23 mouse cellular contexts compared by ENCODE assay signal in the genomic region with DNA sequence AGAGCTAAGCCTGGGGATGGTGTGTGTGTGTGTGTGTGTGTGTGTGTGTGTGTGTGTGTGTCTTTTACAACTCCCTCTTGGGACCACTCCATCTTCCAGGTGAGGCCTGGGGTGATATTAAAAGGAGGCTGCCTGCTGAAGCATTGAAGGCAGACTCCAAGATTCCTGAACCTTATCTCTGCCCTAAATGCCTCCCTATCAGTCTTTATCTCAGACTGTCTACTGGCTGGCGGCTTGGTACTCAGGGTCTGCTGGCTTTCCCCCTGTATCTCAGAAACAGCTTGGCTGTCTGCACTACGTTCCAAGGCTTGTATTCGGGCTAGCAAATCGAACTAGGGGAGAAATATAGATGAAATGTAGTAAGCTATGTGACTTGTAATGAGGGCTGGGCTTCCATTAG.
DNase-seq lines count a peak whose midpoint lies in the region; ATAC-seq lines count a peak whose summit lies in the region.
"Had no signal": no experiment of that assay in that cellular context is flagged by ENCODE, and none has a peak within 500 bp of the region (broad histone marks: within the 10 kb centered on the region; RNA-seq: fewer than 3 reads in every experiment).

No protein-coding gene starts in this region.

- H3K4me2 ChIP-seq in heart, embryonic 12.5 days = peak overlapping the region; percentile 65
- H3K4me2 ChIP-seq in liver, embryonic 11.5 days = peak overlapping the region; percentile 51; the same call in 1 of the 2 replicates
- no peak overlapping the region for H3K4me2 ChIP-seq in liver, embryonic 12.5 days
- peak overlapping the region; percentile 19; the same call in 1 of the 2 replicates for H3K4me2 ChIP-seq in limb, embryonic 13.5 days (replicated peaks)
- H3K4me2 ChIP-seq: embryonic facial prominence, embryonic 13.5 days; hindbrain, embryonic 13.5 days had no signal

- no peaks in the 10 kb centered on the region for H3K27me3 ChIP-seq in heart, embryonic 12.5 days (replicated peaks)
- H3K27me3 ChIP-seq in liver, embryonic 11.5 days (replicated peaks; ENCODE audit: control insufficient read depth, insufficient read depth, low read length) = peaks cover 26% of the 10 kb centered on the region
- peaks cover 43% of the 10 kb centered on the region for H3K27me3 ChIP-seq in liver, embryonic 12.5 days (replicated peaks)
- H3K27me3 ChIP-seq in limb, embryonic 13.5 days = peaks cover 40% of the 10 kb centered on the region

- H3K9me3 ChIP-seq in heart, embryonic 12.5 days (replicated peaks) = no peaks in the 10 kb centered on the region
- H3K9me3 ChIP-seq in liver, embryonic 11.5 days (ENCODE audit: control insufficient read depth, low read length) = no peaks in the 10 kb centered on the region
- H3K9me3 ChIP-seq in liver, embryonic 12.5 days (replicated peaks) = no peaks in the 10 kb centered on the region
- H3K9me3 ChIP-seq in limb, embryonic 13.5 days = 0 out of 2 replicates have a peak, but pooled peaks cover 3% of the 10 kb centered on the region
- H3K9me3 ChIP-seq: embryonic facial prominence, embryonic 13.5 days; forebrain, embryonic 12.5 days; G1E; hindbrain, embryonic 13.5 days had no signal

- ATAC-seq in heart, embryonic 12.5 days (ENCODE audit: insufficient number of reproducible peaks, low FRiP score) = 0 out of 2 replicates have a peak, but pooled peaks have one; percentile 15
- ATAC-seq in liver, embryonic 11.5 days (replicated peaks; ENCODE audit: low FRiP score) = no peak
- ATAC-seq in liver, embryonic 12.5 days = no peak; the same call in 1 of the 2 replicates
- no peak for ATAC-seq in limb, embryonic 13.5 days (ENCODE audit: low FRiP score, low read depth)
- ATAC-seq: CD4-positive, CD25-positive, alpha-beta regulatory T cell, adult 4 months; forebrain, embryonic 16.5 days; hindbrain, postnatal 0 days had no signal

- 3% methylated on average over 4 of the region's 4 CpGs for WGBS in heart, embryonic 12.5 days
- 8% methylated on average over 4 of the region's 4 CpGs for WGBS in liver, embryonic 11.5 days
- 17% methylated on average over 4 of the region's 4 CpGs for WGBS in liver, embryonic 12.5 days (ENCODE audit: insufficient replicate concordance)
- WGBS in limb, embryonic 13.5 days = 19% methylated on average over 4 of the region's 4 CpGs

- peak; percentile 20 for DNase-seq in embryo, embryonic 10 days (ENCODE audit: low spot score)
- no peak for DNase-seq in embryo, embryonic 10.5 days (ENCODE audit: low spot score)
- no peak for DNase-seq in heart, postnatal 25 days (ENCODE audit: low spot score)
- DNase-seq in liver, embryonic 11.5 days (ENCODE audit: low spot score) = no peak
- DNase-seq in natural killer cell, adult 2 months (ENCODE audit: low spot score in 2 of 2) = no peak
- DNase-seq: adrenal gland, postnatal 14 days; B cell, adult 2 months; cerebellum, adult 11-12 months; cerebellum, adult 9-10 months; cerebellum, postnatal 25 days; gastrocnemius, postnatal 10 days; heart, adult 2 months; kidney, adult 11 months had no signal

- no peaks in the 10 kb centered on the region for H3K36me3 ChIP-seq in heart, embryonic 12.5 days
- H3K36me3 ChIP-seq in liver, embryonic 11.5 days (ENCODE audit: control insufficient read depth, insufficient read depth, low read length) = no peaks in the 10 kb centered on the region
- no peaks in the 10 kb centered on the region for H3K36me3 ChIP-seq in liver, embryonic 12.5 days
- no peaks in the 10 kb centered on the region for H3K36me3 ChIP-seq in limb, embryonic 13.5 days
- H3K36me3 ChIP-seq: embryonic facial prominence, embryonic 13.5 days; forebrain, embryonic 12.5 days; G1E; hindbrain, embryonic 13.5 days had no signal

- no peak overlapping the region for H3K4me3 ChIP-seq in heart, embryonic 12.5 days
- H3K4me3 ChIP-seq in liver, embryonic 11.5 days (ENCODE audit: low read depth, low read length) = no peak overlapping the region
- no peak overlapping the region for H3K4me3 ChIP-seq in liver, embryonic 12.5 days
- no peak overlapping the region for H3K4me3 ChIP-seq in limb, embryonic 13.5 days
- H3K4me3 ChIP-seq: embryonic facial prominence, embryonic 13.5 days; forebrain, embryonic 12.5 days; heart, adult 2 months; hindbrain, embryonic 13.5 days had no signal

- no peak overlapping the region for H3K27ac ChIP-seq in heart, embryonic 12.5 days (ENCODE audit: poor library complexity, severe bottlenecking)
- H3K27ac ChIP-seq in liver, embryonic 11.5 days (ENCODE audit: low read depth, low read length) = no peak overlapping the region
- H3K27ac ChIP-seq in liver, embryonic 12.5 days = no peak overlapping the region
- H3K27ac ChIP-seq in limb, embryonic 13.5 days = no peak overlapping the region
- H3K27ac ChIP-seq: embryonic facial prominence, embryonic 13.5 days; forebrain, embryonic 12.5 days; heart, adult 2 months; hindbrain, embryonic 13.5 days; hindbrain, postnatal 0 days had no signal

- intact Hi-C loops in heart, postnatal 25 days (cut with DNase I) = loop anchor here (5.0 kb wide), 1 partner anchor 67 kb away; the partner anchor contains the start of genes Cep44 and Fbxo8

- no peak overlapping the region for H3K9ac ChIP-seq in heart, embryonic 12.5 days
- H3K9ac ChIP-seq in liver, embryonic 11.5 days (ENCODE audit: low read depth, low read length) = no peak overlapping the region
- H3K9ac ChIP-seq in liver, embryonic 12.5 days = no peak overlapping the region
- no peak overlapping the region for H3K9ac ChIP-seq in limb, embryonic 13.5 days
- H3K9ac ChIP-seq: embryonic facial prominence, embryonic 13.5 days; forebrain, embryonic 12.5 days; hindbrain, embryonic 13.5 days had no signal

- H3K4me1 ChIP-seq in heart, embryonic 12.5 days (replicated peaks) = peaks cover 45% of the 10 kb centered on the region
- H3K4me1 ChIP-seq in liver, embryonic 11.5 days (replicated peaks; ENCODE audit: control insufficient read depth, insufficient read depth, low read length) = peaks cover 25% of the 10 kb centered on the region
- peaks cover 35% of the 10 kb centered on the region for H3K4me1 ChIP-seq in liver, embryonic 12.5 days
- H3K4me1 ChIP-seq in limb, embryonic 13.5 days = peaks cover 27% of the 10 kb centered on the region
